In genomic region chr8:79080096-79080739, GRCm38 (mm10) we compare ENCODE assay signal across 11 mouse cellular contexts. TPM values are rescaled to one million over a fixed set of nuclear protein-coding genes. Genes with fewer than 3 reads are reported as not detected.
A peak's percentile ranks its signal among the peaks of the same experiment; 100 is the strongest.
DNase-seq lines count a peak whose midpoint lies in the region; ATAC-seq and TF ChIP-seq lines count a peak whose summit lies in the region.
"Had no signal": no experiment of that assay in that cellular context is flagged by ENCODE, and none has a peak within 500 bp of the region (broad histone marks: within the 10 kb centered on the region; RNA-seq: fewer than 3 reads in every experiment).

No protein-coding gene starts in this region.

- H3K36me3 ChIP-seq in hindbrain, postnatal 0 days (ENCODE audit: insufficient read depth, low read length), result peaks cover 8% of the 10 kb centered on the region; the same call in 1 of the 2 replicates
- H3K36me3 ChIP-seq in midbrain, postnatal 0 days (ENCODE audit: insufficient read depth, low read length), result peaks cover 5% of the 10 kb centered on the region; the same call in 1 of the 2 replicates

- TF ChIP-seq CTCF in layer of hippocampus, adult 2 months (conservative IDR thresholded peaks at IDR 0.05), result no peak
- no peak for TF ChIP-seq CTCF in hindbrain, postnatal 0 days (IDR thresholded peaks at IDR 0.05; ENCODE audit: low read depth)
- TF ChIP-seq CTCF in midbrain, postnatal 0 days (IDR thresholded peaks at IDR 0.05), result no peak

- no peaks in the 10 kb centered on the region for H3K27me3 ChIP-seq in hindbrain, postnatal 0 days (ENCODE audit: insufficient read depth, low read length)
- H3K27me3 ChIP-seq in midbrain, postnatal 0 days (ENCODE audit: insufficient read depth, low read length), result no peaks in the 10 kb centered on the region
- H3K27me3 ChIP-seq: forebrain, embryonic 13.5 days; heart, embryonic 12.5 days had no signal

- no peak overlapping the region for H3K4me2 ChIP-seq in hindbrain, postnatal 0 days (ENCODE audit: low read depth, low read length)
- no peak overlapping the region for H3K4me2 ChIP-seq in midbrain, postnatal 0 days (ENCODE audit: low read depth, low read length, poor library complexity, severe bottlenecking)
- H3K4me2 ChIP-seq: forebrain, embryonic 13.5 days; heart, embryonic 12.5 days had no signal

- peaks cover 23% of the 10 kb centered on the region; the same call in 1 of the 2 replicates for H3K4me1 ChIP-seq in hindbrain, postnatal 0 days (ENCODE audit: insufficient read depth, low read length)
- H3K4me1 ChIP-seq in midbrain, postnatal 0 days (ENCODE audit: insufficient read depth, low read length), result peaks cover 21% of the 10 kb centered on the region

- H3K4me3 ChIP-seq in layer of hippocampus, adult 2 months, result no peak overlapping the region
- H3K4me3 ChIP-seq in hindbrain, postnatal 0 days (ENCODE audit: low read length), result no peak overlapping the region
- H3K4me3 ChIP-seq in midbrain, postnatal 0 days (ENCODE audit: low read depth, low read length), result no peak overlapping the region
- H3K4me3 ChIP-seq: forebrain, embryonic 13.5 days; heart, embryonic 12.5 days had no signal

- H3K27ac ChIP-seq in layer of hippocampus, adult 2 months, result peak overlapping the region; percentile 72
- peak overlapping the region; percentile 57 for H3K27ac ChIP-seq in hindbrain, postnatal 0 days
- H3K27ac ChIP-seq in midbrain, postnatal 0 days (ENCODE audit: low read depth, low read length), result 0 out of 2 replicates have a peak overlapping the region, but pooled peaks have one; percentile 18

- H3K9me3 ChIP-seq in hindbrain, postnatal 0 days (ENCODE audit: low read length), result no peaks in the 10 kb centered on the region
- H3K9me3 ChIP-seq in midbrain, postnatal 0 days (ENCODE audit: low read length), result no peaks in the 10 kb centered on the region
- H3K9me3 ChIP-seq: forebrain, embryonic 13.5 days; heart, embryonic 12.5 days had no signal

- ATAC-seq in hindbrain, postnatal 0 days, result no peak
- no peak for ATAC-seq in midbrain, postnatal 0 days (ENCODE audit: low FRiP score)
- ATAC-seq: forebrain, embryonic 13.5 days had no signal

- H3K9ac ChIP-seq in hindbrain, postnatal 0 days (replicated peaks; ENCODE audit: low read length), result no peak overlapping the region
- no peak overlapping the region for H3K9ac ChIP-seq in midbrain, postnatal 0 days (replicated peaks; ENCODE audit: low read length, poor library complexity, severe bottlenecking)
- H3K9ac ChIP-seq: forebrain, embryonic 13.5 days; heart, embryonic 12.5 days had no signal

- DNase-seq in layer of hippocampus, adult 2 months (ENCODE audit: low spot score in 2 of 2), result no peak
- no peak for DNase-seq in layer of hippocampus, postnatal 10 days (ENCODE audit: low spot score in 2 of 2)
- peak; percentile 30 for DNase-seq in NIH3T3 (ENCODE audit: low read depth)
- no peak for DNase-seq in hindbrain, postnatal 0 days (ENCODE audit: low spot score)
- no peak for DNase-seq in midbrain, postnatal 0 days (ENCODE audit: low spot score)
- DNase-seq in c-Kit-positive CD71-positive TER-119-positive erythroid progenitor cells, embryonic 14.5 days (ENCODE audit: low spot score), result no peak
- no peak for DNase-seq in thymus, postnatal 14 days
- DNase-seq: cerebellum, adult 8-10 months; right cerebral cortex, postnatal 14 days had no signal

- WGBS in hindbrain, postnatal 0 days, result 55% methylated on average over 6 of the region's 6 CpGs
- WGBS in midbrain, postnatal 0 days, result 78% methylated on average over 6 of the region's 6 CpGs

RNA-seq across cellular contexts. Expression of gene Zfp827, which starts 52.0 kb away (rescaled TPM):
- 10 to 100 TPM; 32.3 to 33.5 TPM for total RNA-seq in layer of hippocampus, adult 2 months (2021)
- 10 to 100 TPM; 23.2 to 24.2 TPM for total RNA-seq in layer of hippocampus, postnatal 10 days (2021)
- total RNA-seq in hindbrain, postnatal 0 days (2014; rRNA removed), result 33.0 and 39.6 TPM in 2 replicates
- polyA plus RNA-seq in hindbrain, postnatal 0 days (2015; fragmentation: Nextera tagmentation; extraction: Ambion mirVana), result 6.2 and 6.8 TPM in 2 replicates
- total RNA-seq in midbrain, postnatal 0 days (2014; rRNA removed), result 37.0 and 37.5 TPM in 2 replicates
- 7.4 and 8.8 TPM in 2 replicates for polyA plus RNA-seq in midbrain, postnatal 0 days (2015; fragmentation: Nextera tagmentation; extraction: Ambion mirVana)

Comparison
In these comparisons a context has a peak if more than half of its experiments do, and no peak if none do; other contexts are left out.
1. H3K27ac ChIP-seq: peak in every context shown above with its lines; median percentile 72 in layer of hippocampus, adult 2 months; 57 in hindbrain, postnatal 0 days; 18 in midbrain, postnatal 0 days.